Mouse (Mus musculus) neural tube, embryonic 12.5 days (tissue): ENCODE measurements at regions not wholly inside any gene's neighbourhood (a gene's known extent, or its start where the extent isn't known, plus 50 kb on each side); places are given as distances from the start of the nearest gene placed in this dataset. TPM values are rescaled to one million over a fixed set of nuclear protein-coding genes. Genes with fewer than 3 reads are reported as not detected.

Experiments used
- ATAC-seq: fragments of 200-750 bp; cut with Nextera tagmentation; 2 replicates; pipeline ENCODE4 v1.8.0; 2017; ENCODE audit warnings: low read depth, mild to moderate bottlenecking, moderate TSS enrichment, moderate library complexity; ENCODE audit not compliant: low FRiP score
- H3K27ac ChIP-seq: fragments of 300-500 bp; sonication (generic); 2 replicates; pipeline ENCODE4 v1.5.1; 2016
- H3K27me3 ChIP-seq: fragments of 300-500 bp; sonication (generic); replicated peaks from 2 replicates; pipeline ENCODE4 v1.6.1; 2016; ENCODE audit warnings: mild to moderate bottlenecking
- H3K36me3 ChIP-seq: fragments of 300-500 bp; sonication (generic); 2 replicates; pipeline ENCODE4 v1.6.1; 2016; ENCODE audit warnings: mild to moderate bottlenecking
- H3K4me1 ChIP-seq: fragments of 300-500 bp; sonication (generic); 2 replicates; pipeline ENCODE4 v1.6.1; 2016
- H3K4me2 ChIP-seq: fragments of 300-500 bp; sonication (generic); replicated peaks from 2 replicates; pipeline ENCODE4 v1.6.1; 2016; ENCODE audit warnings: mild to moderate bottlenecking
- H3K4me3 ChIP-seq: fragments of 300-500 bp; sonication (generic); 2 replicates; pipeline ENCODE4 v1.5.1; 2016
- H3K9ac ChIP-seq: fragments of 300-500 bp; sonication (generic); 2 replicates; pipeline ENCODE4 v1.6.1; 2016; ENCODE audit warnings: mild to moderate bottlenecking
- H3K9me3 ChIP-seq: fragments of 300-500 bp; sonication (generic); 2 replicates; pipeline ENCODE4 v1.6.1; 2016; ENCODE audit warnings: mild to moderate bottlenecking
- WGBS: fragments of 180-500 bp; shearing (Covaris S2); methylation state at CpG from one replicate; pipeline ENCODE4 v1.1.7; 2016; 5-methylcytosine and 5-hydroxymethylcytosine counted together
- microRNA-seq: library from miRNA; unstranded; fragments of <30 nt; microRNA quantifications from one replicate; pipeline ENCODE4, GENCODE M21; 2017

DNA sequence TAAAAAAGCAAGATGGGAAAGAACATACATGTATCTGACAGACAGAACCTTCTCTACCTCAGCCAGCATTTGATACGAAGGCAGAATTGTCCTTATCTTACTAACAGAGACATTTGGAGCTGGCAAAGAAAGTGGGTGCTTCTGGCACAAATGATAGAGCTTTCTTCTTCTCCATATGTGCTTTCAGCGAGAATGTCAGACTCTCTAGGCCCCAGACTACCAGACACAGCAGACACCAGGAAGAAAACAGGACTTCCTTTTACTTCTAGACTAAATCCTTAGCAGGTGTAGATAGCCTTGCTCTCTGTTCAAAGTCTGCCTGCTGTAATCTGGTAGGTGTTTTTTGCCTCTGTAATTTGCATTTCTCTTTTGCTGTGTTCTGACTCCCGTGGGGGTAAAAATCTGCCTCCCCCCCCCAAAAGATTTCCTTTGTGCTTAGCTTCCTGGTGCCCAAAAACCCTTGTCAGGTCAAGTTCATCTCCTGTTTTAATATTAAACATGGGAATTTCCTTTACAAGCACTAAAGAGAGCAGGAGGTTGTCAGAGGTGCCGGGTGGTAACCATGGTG, 74.7 kb upstream of the Pmfbp1 start:
- H3K9me3 ChIP-seq = no peaks in the 10 kb centered on the region
- peak overlapping the region; percentile 29; the same call in 1 of the 2 replicates for H3K27ac ChIP-seq
- peaks cover 33% of the 10 kb centered on the region; the same call in 1 of the 2 replicates for H3K4me1 ChIP-seq
- H3K36me3 ChIP-seq = no peaks in the 10 kb centered on the region
- WGBS = 46% methylated on average over 4 of the region's 4 CpGs
- no peak overlapping the region for H3K4me3 ChIP-seq
- no peak overlapping the region for H3K4me2 ChIP-seq
- H3K27me3 ChIP-seq = no peaks in the 10 kb centered on the region
- no peak for ATAC-seq
- no peak overlapping the region for H3K9ac ChIP-seq

DNA sequence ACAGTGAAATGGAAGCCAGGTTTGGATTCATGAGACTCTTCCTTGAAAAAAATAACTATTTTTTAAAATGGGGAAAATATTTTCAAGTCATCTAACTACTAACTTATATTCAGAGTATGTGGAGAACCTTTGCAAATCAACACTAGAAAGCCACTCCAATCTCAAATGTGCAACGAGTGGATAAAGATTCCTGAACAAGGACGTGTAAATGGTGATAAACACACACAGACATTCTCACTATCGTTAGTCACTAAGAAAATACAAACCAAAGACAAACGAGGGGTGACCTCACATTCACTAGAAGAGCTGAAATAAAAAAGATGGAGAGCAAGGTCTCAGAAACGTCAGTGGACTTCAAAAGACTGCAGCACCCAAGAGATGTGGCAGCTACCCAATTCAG, 69.8 kb upstream of the Pmfbp1 start:
- ATAC-seq = no peak
- H3K4me2 ChIP-seq = no peak overlapping the region
- no peak overlapping the region for H3K27ac ChIP-seq
- 77% methylated on average over 5 of the region's 5 CpGs for WGBS
- H3K9ac ChIP-seq = no peak overlapping the region
- H3K36me3 ChIP-seq = no peaks in the 10 kb centered on the region
- H3K27me3 ChIP-seq = no peaks in the 10 kb centered on the region
- H3K4me1 ChIP-seq = peaks cover 5% of the 10 kb centered on the region; the same call in 1 of the 2 replicates
- no peaks in the 10 kb centered on the region for H3K9me3 ChIP-seq
- no peak overlapping the region for H3K4me3 ChIP-seq

DNA sequence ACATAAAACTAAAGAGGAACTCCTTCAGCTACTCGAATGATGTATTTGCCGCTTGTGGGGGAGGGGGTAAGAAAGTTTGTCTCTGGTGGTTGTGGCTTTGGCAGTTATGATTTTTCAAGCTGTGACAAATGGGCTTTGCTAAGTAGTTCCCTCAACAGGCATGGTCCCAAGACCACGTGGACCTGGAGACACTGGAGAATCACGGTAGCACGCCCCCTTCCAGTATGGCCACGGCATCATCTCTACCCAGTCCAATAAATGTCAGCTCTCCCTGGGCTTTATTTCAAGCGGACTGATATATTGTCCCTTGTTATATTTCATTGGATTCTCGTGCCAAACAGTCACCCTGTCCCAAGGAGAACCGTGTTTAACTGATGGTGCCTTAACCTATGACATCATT, 65.3 kb upstream of the Pmfbp1 start:
- Histone ChIP-seq H3K4me2 (no peak overlapping the region), H3K27me3 (no peaks in the 10 kb centered on the region), H3K27ac (no peak overlapping the region), H3K36me3 (no peaks in the 10 kb centered on the region), H3K4me3 (no peak overlapping the region), H3K9ac (no peak overlapping the region), H3K4me1 (no peaks in the 10 kb centered on the region), H3K9me3 (no peaks in the 10 kb centered on the region)
- WGBS = 75% methylated on average over 9 of the region's 9 CpGs
- ATAC-seq = no peak

DNA sequence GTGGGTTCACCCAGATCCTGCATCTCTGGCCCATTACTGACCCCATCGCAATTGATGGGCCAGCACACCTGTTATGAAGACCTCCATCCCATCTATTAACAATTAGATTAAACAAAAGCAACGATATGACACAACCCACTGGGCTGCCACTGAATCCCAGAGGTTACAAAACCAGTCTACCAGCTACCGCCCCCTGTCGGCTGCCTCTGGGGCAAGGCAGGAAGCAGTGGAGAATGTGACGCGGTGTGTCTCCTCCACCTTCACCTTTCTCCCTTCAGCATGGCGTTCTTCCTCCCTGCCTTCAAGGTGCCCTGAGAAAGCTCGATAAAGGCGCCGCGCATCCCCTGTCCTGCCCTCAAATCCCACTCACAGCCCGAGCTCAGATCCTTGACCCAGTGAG, 59.3 kb upstream of the Pmfbp1 start:
- Histone ChIP-seq H3K36me3 (no peaks in the 10 kb centered on the region), H3K27ac (no peak overlapping the region), H3K4me2 (no peak overlapping the region), H3K4me3 (no peak overlapping the region), H3K9ac (no peak overlapping the region), H3K4me1 (peaks cover 7% of the 10 kb centered on the region), H3K9me3 (no peaks in the 10 kb centered on the region), H3K27me3 (no peaks in the 10 kb centered on the region)
- ATAC-seq = no peak
- 92% methylated on average over 12 of the region's 12 CpGs for WGBS

DNA sequence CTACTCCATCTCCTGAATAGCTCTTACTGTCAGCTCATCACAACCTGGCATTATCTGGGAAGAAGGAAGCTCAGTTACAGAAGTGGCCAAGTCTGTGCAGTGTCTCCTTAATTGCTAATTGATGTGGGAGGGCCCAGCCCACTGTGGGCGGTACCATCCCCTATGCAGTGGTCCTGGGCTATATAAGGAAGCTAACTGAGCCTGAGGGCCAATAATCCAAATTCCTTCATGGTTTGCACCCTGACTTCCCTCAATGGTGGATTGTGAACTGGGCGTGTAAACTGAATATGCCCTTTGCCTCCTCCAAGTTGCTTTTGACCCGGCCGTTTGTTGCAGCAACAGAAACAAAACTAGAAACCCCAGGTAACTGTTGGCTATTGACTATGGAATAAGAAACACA, 57.8 kb upstream of the Pmfbp1 start:
- no peak overlapping the region for H3K4me3 ChIP-seq
- no peak overlapping the region for H3K27ac ChIP-seq
- no peaks in the 10 kb centered on the region for H3K36me3 ChIP-seq
- no peak overlapping the region for H3K9ac ChIP-seq
- no peaks in the 10 kb centered on the region for H3K9me3 ChIP-seq
- H3K4me1 ChIP-seq = peaks cover 7% of the 10 kb centered on the region
- ATAC-seq = no peak
- WGBS = 87% methylated on average over 4 of the region's 4 CpGs
- H3K27me3 ChIP-seq = no peaks in the 10 kb centered on the region
- H3K4me2 ChIP-seq = peak overlapping the region; percentile 48; the same call in 1 of the 2 replicates

DNA sequence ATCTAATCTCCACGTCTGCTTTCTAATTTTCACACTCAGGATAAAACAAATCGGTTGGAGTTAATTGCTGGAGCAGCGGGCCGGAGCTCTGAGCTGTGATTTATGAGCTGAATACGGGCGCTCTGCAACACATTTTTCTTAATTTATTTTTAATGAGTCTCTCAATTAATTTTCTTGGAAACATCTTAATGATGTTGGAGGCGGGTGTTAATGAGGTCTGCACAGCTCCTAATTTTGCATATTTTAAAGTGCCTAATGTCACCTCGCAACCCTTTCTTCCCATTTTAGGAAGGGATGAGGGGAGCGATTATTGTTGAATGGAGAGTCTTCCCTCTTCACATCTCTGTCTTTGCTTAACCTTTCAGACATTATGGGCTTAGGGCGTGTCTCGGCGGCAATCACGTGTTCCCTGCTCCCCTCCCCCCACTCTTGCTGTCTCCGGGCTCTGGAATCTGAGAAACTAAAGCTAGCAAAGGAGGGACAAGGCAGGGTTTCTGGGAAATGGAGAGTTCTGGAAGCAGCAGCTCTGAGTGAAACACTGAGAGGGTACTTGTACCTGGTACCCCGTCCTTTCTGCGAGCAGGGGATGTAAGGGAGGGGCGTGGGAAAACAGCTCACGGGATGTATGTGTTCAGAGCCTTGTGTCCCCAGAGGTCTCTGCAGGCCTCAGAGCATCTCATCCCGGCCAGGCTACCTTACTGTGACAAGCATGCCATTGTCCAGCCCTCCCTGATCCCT, 56.8 kb upstream of the Pmfbp1 start:
- Histone ChIP-seq H3K27ac (peak overlapping the region; percentile 57; the same call in 1 of the 2 replicates), H3K27me3 (no peaks in the 10 kb centered on the region), H3K36me3 (no peaks in the 10 kb centered on the region), H3K4me3 (no peak overlapping the region), H3K9me3 (no peaks in the 10 kb centered on the region), H3K4me2 (peak overlapping the region; percentile 48), H3K4me1 (peaks cover 7% of the 10 kb centered on the region), H3K9ac (no peak overlapping the region)
- WGBS = 24% methylated on average over 19 of the region's 19 CpGs
- ATAC-seq = peak; percentile 85

DNA sequence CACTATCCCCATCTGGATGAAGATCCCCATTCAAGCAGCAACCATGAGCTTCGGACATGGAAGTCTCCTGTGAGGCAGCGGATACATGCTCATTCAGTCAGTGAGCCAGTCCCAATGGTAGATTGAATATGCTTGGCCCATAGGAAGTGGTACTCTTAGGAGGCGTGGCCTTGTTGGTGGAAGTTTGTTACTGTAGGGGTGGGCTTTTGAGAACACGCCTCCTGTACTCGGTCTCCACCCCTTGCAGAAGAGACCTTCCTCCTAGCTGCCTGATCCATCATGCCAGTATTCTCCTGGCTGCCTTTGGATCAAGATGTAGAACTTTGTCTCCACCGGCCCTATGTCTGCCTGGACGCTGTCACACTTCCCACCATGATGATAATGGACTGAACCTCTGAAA, 55.3 kb upstream of the Pmfbp1 start:
- no peaks in the 10 kb centered on the region for H3K36me3 ChIP-seq
- peaks cover 7% of the 10 kb centered on the region for H3K4me1 ChIP-seq
- no peak for ATAC-seq
- H3K4me2 ChIP-seq = no peak overlapping the region
- H3K27me3 ChIP-seq = no peaks in the 10 kb centered on the region
- WGBS = 98% methylated on average over 7 of the region's 7 CpGs
- no peak overlapping the region for H3K9ac ChIP-seq
- H3K9me3 ChIP-seq = no peaks in the 10 kb centered on the region
- no peak overlapping the region for H3K27ac ChIP-seq
- H3K4me3 ChIP-seq = no peak overlapping the region

Small RNAs in the stretch of these regions (microRNA-seq; reads per million reads assigned to microRNA genes)
- not detected for gene Gm23163
